Mouse (Mus musculus) limb, embryonic 11.5 days (tissue): ENCODE data around the gene D330020A13Rik. TPM values are rescaled to one million over a fixed set of nuclear protein-coding genes. Genes with fewer than 3 reads are reported as not detected.

ENCODE experiments used
- ATAC-seq: fragments of 200-750 bp; cut with Nextera tagmentation; 2 replicates; pipeline ENCODE4 v1.8.0; 2017; ENCODE audit warnings: low read depth; ENCODE audit not compliant: insufficient number of reproducible peaks, low FRiP score, low TSS enrichment
- DNase-seq: peaks from one replicate; pipeline ENCODE4 v3.0.0-alpha.2; 2015; ENCODE audit warnings: low spot score
- H3K27ac ChIP-seq: fragments of 300-500 bp; sonication (generic); replicated peaks from 2 replicates; pipeline ENCODE4 v1.5.1; 2014; ENCODE audit warnings: low read depth, mild to moderate bottlenecking, low read length
- H3K27me3 ChIP-seq: fragments of 300-500 bp; sonication (generic); 2 replicates; pipeline ENCODE4 v1.6.1; 2014; ENCODE audit warnings: mild to moderate bottlenecking, low read length, mixed read lengths; ENCODE audit not compliant: control insufficient read depth, insufficient read depth
- H3K36me3 ChIP-seq: fragments of 300-500 bp; sonication (generic); 2 replicates; pipeline ENCODE4 v1.6.1; 2014; ENCODE audit warnings: mild to moderate bottlenecking, low read length, moderate library complexity, mixed read lengths; ENCODE audit not compliant: control insufficient read depth, insufficient read depth
- H3K4me1 ChIP-seq: fragments of 300-500 bp; sonication (generic); 2 replicates; pipeline ENCODE4 v1.6.1; 2014; ENCODE audit warnings: low read length, mixed read lengths; ENCODE audit not compliant: control insufficient read depth, insufficient read depth
- H3K4me2 ChIP-seq: fragments of 300-500 bp; sonication (generic); 2 replicates; pipeline ENCODE4 v1.6.1; 2014; ENCODE audit warnings: low read depth, mild to moderate bottlenecking, moderate library complexity; ENCODE audit not compliant: severe bottlenecking
- H3K4me3 ChIP-seq: fragments of 300-500 bp; sonication (generic); 2 replicates; pipeline ENCODE4 v1.5.1; 2014; ENCODE audit warnings: low read depth, low read length
- H3K9ac ChIP-seq: fragments of 300-500 bp; sonication (generic); 2 replicates; pipeline ENCODE4 v1.6.1; 2014; ENCODE audit warnings: mild to moderate bottlenecking, low read length
- H3K9me3 ChIP-seq: fragments of 300-500 bp; sonication (generic); 2 replicates; pipeline ENCODE4 v1.6.1; 2016; ENCODE audit warnings: low read length; ENCODE audit not compliant: control insufficient read depth
- WGBS: fragments of 180-500 bp; shearing (Covaris S2); extraction: QIAGEN DNeasy Blood & Tissue Kit; methylation state at CpG from one replicate; pipeline ENCODE4 v1.1.7; 2014; 5-methylcytosine and 5-hydroxymethylcytosine counted together
- polyA plus RNA-seq: library from polyadenylated mRNA; unstranded; fragments of >200 nt; fragmentation: Nextera tagmentation; extraction: Ambion mirVana; gene quantifications from 2 replicates; pipeline ENCODE4 v1.2.1, GENCODE M21; 2014

D330020A13Rik gene
- polyA plus RNA-seq, 1 experiment from 2014 or later = not detected

GRCm38 (mm10) chr6:120324295-120324927, 30.2 kb downstream of the D330020A13Rik start:
- peaks cover 8% of the 10 kb centered on the region; the same call in 1 of the 2 replicates for H3K36me3 ChIP-seq
- DNase-seq (peak; percentile 64), ATAC-seq (no peak)
- no peaks in the 10 kb centered on the region for H3K4me1 ChIP-seq
- no peaks in the 10 kb centered on the region for H3K27me3 ChIP-seq
- no peaks in the 10 kb centered on the region for H3K9me3 ChIP-seq
- H3K4me2 ChIP-seq = no peak overlapping the region
- WGBS = 29% methylated on average over 6 of the region's 6 CpGs
- H3K4me3 ChIP-seq = no peak overlapping the region
- H3K27ac ChIP-seq = no peak overlapping the region
- H3K9ac ChIP-seq = no peak overlapping the region

DNA sequence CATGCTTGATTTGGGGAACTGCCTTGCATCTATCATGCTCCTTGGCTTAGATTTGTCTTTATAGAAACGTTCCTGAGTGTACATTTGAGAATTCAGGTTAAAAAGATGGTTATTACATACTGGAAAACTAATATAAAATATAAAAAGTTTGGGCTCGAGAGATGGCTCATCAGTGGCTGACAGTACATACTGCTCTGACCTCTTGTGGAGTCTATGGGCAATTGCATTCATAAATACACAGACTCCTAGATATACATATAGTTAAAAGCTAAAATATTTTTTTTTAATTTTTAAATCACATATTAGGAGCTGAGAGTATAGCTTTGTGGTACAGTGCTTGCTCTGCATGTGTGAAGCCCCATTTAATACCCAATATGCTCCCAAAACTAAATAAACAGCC, 38.2 kb downstream of the D330020A13Rik start:
- DNase-seq = no peak
- WGBS = 80% methylated on average over 2 of the region's 2 CpGs

DNA sequence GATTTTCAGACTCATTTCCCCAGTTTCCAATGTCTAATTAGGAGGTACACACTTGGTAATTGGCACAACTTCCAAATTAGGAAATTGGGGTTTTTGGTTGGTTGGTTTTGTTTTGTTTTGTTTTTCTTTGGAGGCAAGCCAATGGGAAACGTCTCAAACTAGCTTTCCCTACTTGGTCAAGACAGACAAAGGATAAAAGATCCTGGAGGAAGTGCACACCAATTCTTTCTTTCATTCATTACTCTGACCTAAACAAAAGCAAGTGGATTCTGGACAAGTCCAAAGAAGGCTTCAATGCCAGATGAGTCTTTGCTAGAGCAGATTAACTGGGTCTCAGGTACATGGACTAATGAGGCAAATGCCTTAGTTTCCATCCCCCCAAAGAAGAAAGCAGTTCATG, 49.8 kb downstream of the D330020A13Rik start:
- ATAC-seq (no peak), DNase-seq (no peak)
- no peak overlapping the region for H3K9ac ChIP-seq
- H3K27ac ChIP-seq = no peak overlapping the region
- no peak overlapping the region for H3K4me2 ChIP-seq
- H3K4me1 ChIP-seq = no peaks in the 10 kb centered on the region
- no peak overlapping the region for H3K4me3 ChIP-seq
- H3K36me3 ChIP-seq = peaks cover 8% of the 10 kb centered on the region; the same call in 1 of the 2 replicates
- WGBS = 79% methylated on average over 1 of the region's 1 CpGs
- H3K9me3 ChIP-seq = no peaks in the 10 kb centered on the region
- H3K27me3 ChIP-seq = no peaks in the 10 kb centered on the region

More for the DNA sequence above, 38.2 kb downstream of the D330020A13Rik start:
- Histone ChIP-seq H3K9me3 (no peaks in the 10 kb centered on the region), H3K9ac (no peak overlapping the region), H3K4me1 (no peaks in the 10 kb centered on the region), H3K36me3 (peaks cover 15% of the 10 kb centered on the region), H3K4me2 (no peak overlapping the region), H3K27me3 (no peaks in the 10 kb centered on the region), H3K27ac (no peak overlapping the region), H3K4me3 (no peak overlapping the region)
- no peak for ATAC-seq

Other genes with a start within 250 kb of the D330020A13Rik start
- gene Ninj2, start 201.0 kb upstream of the D330020A13Rik start, polyA plus RNA-seq = not detected in 2 replicates
- 0.13 and 0.19 TPM in 2 replicates for gene B4galnt3, start 195 bp downstream of the D330020A13Rik start, polyA plus RNA-seq
- 51.7 and 54.1 TPM in 2 replicates for gene Kdm5a, start 69.8 kb downstream of the D330020A13Rik start, polyA plus RNA-seq
- 29.2 and 30.6 TPM in 2 replicates for gene Ccdc77, start 70.0 kb downstream of the D330020A13Rik start, polyA plus RNA-seq
- gene Il17ra, start 168.9 kb downstream of the D330020A13Rik start, polyA plus RNA-seq = 1.3 and 1.9 TPM in 2 replicates
- 0.14 and 0.15 TPM in 2 replicates for gene Tmem121b, start 199.4 kb downstream of the D330020A13Rik start, polyA plus RNA-seq
- gene Hdhd5, start 237.0 kb downstream of the D330020A13Rik start, polyA plus RNA-seq = 16.8 and 19.8 TPM in 2 replicates